Mouse (Mus musculus) midbrain, embryonic 13.5 days (tissue): ENCODE data around the gene Narf. TPM values are rescaled to one million over a fixed set of nuclear protein-coding genes. Genes with fewer than 3 reads are reported as not detected.

Source experiments
- ATAC-seq: fragments of 200-750 bp; cut with Nextera tagmentation; 2 replicates; pipeline ENCODE4 v1.8.0; 2017; ENCODE audit warnings: mild to moderate bottlenecking, moderate TSS enrichment, moderate library complexity
- H3K27ac ChIP-seq: fragments of 300-500 bp; sonication (generic); 2 replicates; pipeline ENCODE4 v1.5.1; 2015; ENCODE audit warnings: inconsistent platforms, mild to moderate bottlenecking, moderate library complexity
- H3K27me3 ChIP-seq: fragments of 300-500 bp; sonication (generic); 2 replicates; pipeline ENCODE4 v1.6.1; 2015; ENCODE audit warnings: mild to moderate bottlenecking, inconsistent platforms
- H3K36me3 ChIP-seq: fragments of 300-500 bp; sonication (generic); 2 replicates; pipeline ENCODE4 v1.6.1; 2015; ENCODE audit warnings: mild to moderate bottlenecking, inconsistent platforms
- H3K4me1 ChIP-seq: fragments of 300-500 bp; sonication (generic); replicated peaks from 2 replicates; pipeline ENCODE4 v1.6.1; 2015; ENCODE audit warnings: inconsistent platforms
- H3K4me2 ChIP-seq: fragments of 300-500 bp; sonication (generic); replicated peaks from 2 replicates; pipeline ENCODE4 v1.6.1; 2015; ENCODE audit warnings: moderate library complexity, mild to moderate bottlenecking, inconsistent platforms
- H3K4me3 ChIP-seq: fragments of 300-500 bp; sonication (generic); replicated peaks from 2 replicates; pipeline ENCODE4 v1.5.1; 2015; ENCODE audit warnings: mild to moderate bottlenecking, inconsistent platforms
- H3K9ac ChIP-seq: fragments of 300-500 bp; sonication (generic); replicated peaks from 2 replicates; pipeline ENCODE4 v1.6.1; 2015; ENCODE audit warnings: mild to moderate bottlenecking, inconsistent platforms
- H3K9me3 ChIP-seq: fragments of 300-500 bp; sonication (generic); 2 replicates; pipeline ENCODE4 v1.6.1; 2016; ENCODE audit warnings: mild to moderate bottlenecking, inconsistent platforms
- WGBS: fragments of 180-500 bp; shearing (Covaris S2); methylation state at CpG from one replicate; pipeline ENCODE4 v1.1.7; 2015; 5-methylcytosine and 5-hydroxymethylcytosine counted together
- polyA plus RNA-seq: library from polyadenylated mRNA; unstranded; fragments of >200 nt; fragmentation: Nextera tagmentation; extraction: Ambion mirVana; gene quantifications from 2 replicates; pipeline ENCODE4 v1.2.1, GENCODE M21; 2015

The Narf gene
- polyA plus RNA-seq, 1 experiment from 2014 or later = 108 TPM

- 90% methylated on average over 8 of the region's 8 CpGs for WGBS
- no peaks in the 10 kb centered on the region for H3K9me3 ChIP-seq
- H3K36me3 ChIP-seq = peaks cover 97% of the 10 kb centered on the region
- H3K27ac ChIP-seq = no peak overlapping the region
- no peak overlapping the region for H3K9ac ChIP-seq
- H3K4me3 ChIP-seq = no peak overlapping the region
- H3K27me3 ChIP-seq = no peaks in the 10 kb centered on the region
- no peak overlapping the region for H3K4me2 ChIP-seq
- ATAC-seq = no peak
- no peaks in the 10 kb centered on the region for H3K4me1 ChIP-seq
Observed at GRCm38 (mm10) chr11:121250196-121250595, 13.1 kb downstream of the Narf start.

- Histone ChIP-seq H3K4me1 (peaks cover 35% of the 10 kb centered on the region), H3K9me3 (no peaks in the 10 kb centered on the region), H3K27ac (peak within 1 kb of the TSS; percentile 95), H3K4me2 (peak within 1 kb of the TSS; percentile 96), H3K27me3 (no peaks in the 10 kb centered on the region), H3K36me3 (peaks cover 45% of the 10 kb centered on the region), H3K4me3 (peak within 1 kb of the TSS; percentile 100), H3K9ac (peak within 1 kb of the TSS; percentile 99)
- ATAC-seq = peak; percentile 98
- WGBS = under 1% methylated on average over 79 of the region's 91 CpGs
Observed at GRCm38 (mm10) chr11:121259160-121260100, 22.4 kb downstream of the Narf start, which contains the start of gene Foxk2. TSS of gene Foxk2 (plus strand) at chr11:121259990.

GRCm38 (mm10) chr11:121260211-121260906 lies 23.3 kb downstream of the Narf start:
- H3K4me1 ChIP-seq = peaks cover 35% of the 10 kb centered on the region
- peaks cover 44% of the 10 kb centered on the region for H3K36me3 ChIP-seq
- under 1% methylated on average over 58 of the region's 60 CpGs for WGBS
- H3K4me2 ChIP-seq = peak overlapping the region; percentile 96
- H3K27ac ChIP-seq = peak overlapping the region; percentile 95
- peak overlapping the region; percentile 100 for H3K4me3 ChIP-seq
- H3K27me3 ChIP-seq = no peaks in the 10 kb centered on the region
- H3K9ac ChIP-seq = peak overlapping the region; percentile 99
- no peaks in the 10 kb centered on the region for H3K9me3 ChIP-seq
- ATAC-seq = peak; percentile 28

- no peak for ATAC-seq
- H3K4me2 ChIP-seq = peak overlapping the region; percentile 96
- H3K27me3 ChIP-seq = no peaks in the 10 kb centered on the region
- peak overlapping the region; percentile 99 for H3K9ac ChIP-seq
- H3K36me3 ChIP-seq = peaks cover 37% of the 10 kb centered on the region
- H3K4me3 ChIP-seq = peak overlapping the region; percentile 100
- no peaks in the 10 kb centered on the region for H3K9me3 ChIP-seq
- 46% methylated on average over 2 of the region's 2 CpGs for WGBS
- H3K27ac ChIP-seq = 0 out of 2 replicates have a peak overlapping the region, but pooled peaks have one; percentile 95
- peaks cover 35% of the 10 kb centered on the region for H3K4me1 ChIP-seq
Observed at GRCm38 (mm10) chr11:121261074-121261473, 24.0 kb downstream of the Narf start.

- Histone ChIP-seq H3K4me3 (no peak overlapping the region), H3K4me2 (no peak overlapping the region), H3K36me3 (0 out of 2 replicates have a peak, but pooled peaks cover 3% of the 10 kb centered on the region), H3K27me3 (no peaks in the 10 kb centered on the region), H3K9ac (no peak overlapping the region), H3K4me1 (peaks cover 9% of the 10 kb centered on the region; the same call in 1 of the 2 replicates), H3K9me3 (no peaks in the 10 kb centered on the region), H3K27ac (no peak overlapping the region)
- WGBS = 91% methylated on average over 8 of the region's 8 CpGs
- no peak for ATAC-seq
Observed at GRCm38 (mm10) chr11:121277516-121277915, 40.5 kb downstream of the Narf start.

GRCm38 (mm10) chr11:121278011-121278410 lies 41.0 kb downstream of the Narf start:
- Histone ChIP-seq H3K4me3 (no peak overlapping the region), H3K27ac (no peak overlapping the region), H3K27me3 (no peaks in the 10 kb centered on the region), H3K36me3 (0 out of 2 replicates have a peak, but pooled peaks cover 3% of the 10 kb centered on the region), H3K9ac (no peak overlapping the region), H3K4me2 (no peak overlapping the region), H3K4me1 (peaks cover 9% of the 10 kb centered on the region; the same call in 1 of the 2 replicates), H3K9me3 (no peaks in the 10 kb centered on the region)
- 89% methylated on average over 3 of the region's 3 CpGs for WGBS
- ATAC-seq = no peak

GRCm38 (mm10) chr11:121282911-121283310 lies 45.9 kb downstream of the Narf start:
- WGBS = 87% methylated on average over 6 of the region's 6 CpGs
- no peak overlapping the region for H3K27ac ChIP-seq

GRCm38 (mm10) chr11:121289859-121290258 lies 52.8 kb downstream of the Narf start:
- H3K27me3 ChIP-seq = no peaks in the 10 kb centered on the region
- H3K4me3 ChIP-seq = no peak overlapping the region
- peaks cover 88% of the 10 kb centered on the region for H3K36me3 ChIP-seq
- 93% methylated on average over 3 of the region's 3 CpGs for WGBS
- no peak overlapping the region for H3K4me2 ChIP-seq
- no peak for ATAC-seq
- H3K4me1 ChIP-seq = no peaks in the 10 kb centered on the region
- no peaks in the 10 kb centered on the region for H3K9me3 ChIP-seq
- no peak overlapping the region for H3K9ac ChIP-seq
- no peak overlapping the region for H3K27ac ChIP-seq

More at GRCm38 (mm10) chr11:121282911-121283310, 45.9 kb downstream of the Narf start:
- no peak overlapping the region for H3K4me3 ChIP-seq
- H3K4me2 ChIP-seq = no peak overlapping the region
- H3K9ac ChIP-seq = no peak overlapping the region
- no peak for ATAC-seq
- no peaks in the 10 kb centered on the region for H3K9me3 ChIP-seq
- peaks cover 30% of the 10 kb centered on the region for H3K36me3 ChIP-seq
- no peaks in the 10 kb centered on the region for H3K27me3 ChIP-seq
- H3K4me1 ChIP-seq = peaks cover 9% of the 10 kb centered on the region; the same call in 1 of the 2 replicates

GRCm38 (mm10) chr11:121294771-121295170 lies 57.7 kb downstream of the Narf start:
- Histone ChIP-seq H3K4me2 (no peak overlapping the region), H3K27ac (no peak overlapping the region), H3K9ac (no peak overlapping the region), H3K27me3 (no peaks in the 10 kb centered on the region), H3K9me3 (no peaks in the 10 kb centered on the region), H3K36me3 (peaks cover 85% of the 10 kb centered on the region), H3K4me3 (no peak overlapping the region), H3K4me1 (no peaks in the 10 kb centered on the region)
- no peak for ATAC-seq
- 94% methylated on average over 5 of the region's 5 CpGs for WGBS

- Histone ChIP-seq H3K36me3 (peaks cover 87% of the 10 kb centered on the region), H3K4me3 (no peak overlapping the region), H3K27ac (no peak overlapping the region), H3K27me3 (no peaks in the 10 kb centered on the region), H3K4me2 (no peak overlapping the region), H3K4me1 (no peaks in the 10 kb centered on the region), H3K9me3 (no peaks in the 10 kb centered on the region), H3K9ac (no peak overlapping the region)
- no peak for ATAC-seq
- WGBS = 91% methylated on average over 8 of the region's 8 CpGs
Observed at GRCm38 (mm10) chr11:121298493-121298892, 61.4 kb downstream of the Narf start.

GRCm38 (mm10) chr11:121300265-121300664 lies 63.2 kb downstream of the Narf start:
- H3K4me3 ChIP-seq = no peak overlapping the region
- H3K36me3 ChIP-seq = peaks cover 91% of the 10 kb centered on the region
- H3K4me2 ChIP-seq = no peak overlapping the region
- no peak for ATAC-seq
- no peaks in the 10 kb centered on the region for H3K4me1 ChIP-seq
- WGBS = 92% methylated on average over 9 of the region's 9 CpGs
- no peak overlapping the region for H3K9ac ChIP-seq
- no peak overlapping the region for H3K27ac ChIP-seq
- H3K9me3 ChIP-seq = no peaks in the 10 kb centered on the region
- no peaks in the 10 kb centered on the region for H3K27me3 ChIP-seq

- Histone ChIP-seq H3K4me2 (no peak overlapping the region), H3K27ac (no peak overlapping the region), H3K27me3 (no peaks in the 10 kb centered on the region), H3K4me1 (no peaks in the 10 kb centered on the region), H3K36me3 (peaks cover 92% of the 10 kb centered on the region), H3K9ac (no peak overlapping the region), H3K9me3 (0 out of 2 replicates have a peak, but pooled peaks cover 3% of the 10 kb centered on the region), H3K4me3 (no peak overlapping the region)
- ATAC-seq = no peak
- 92% methylated on average over 6 of the region's 6 CpGs for WGBS
Observed at GRCm38 (mm10) chr11:121305371-121305770, 68.3 kb downstream of the Narf start.
